In the genomic region with DNA sequence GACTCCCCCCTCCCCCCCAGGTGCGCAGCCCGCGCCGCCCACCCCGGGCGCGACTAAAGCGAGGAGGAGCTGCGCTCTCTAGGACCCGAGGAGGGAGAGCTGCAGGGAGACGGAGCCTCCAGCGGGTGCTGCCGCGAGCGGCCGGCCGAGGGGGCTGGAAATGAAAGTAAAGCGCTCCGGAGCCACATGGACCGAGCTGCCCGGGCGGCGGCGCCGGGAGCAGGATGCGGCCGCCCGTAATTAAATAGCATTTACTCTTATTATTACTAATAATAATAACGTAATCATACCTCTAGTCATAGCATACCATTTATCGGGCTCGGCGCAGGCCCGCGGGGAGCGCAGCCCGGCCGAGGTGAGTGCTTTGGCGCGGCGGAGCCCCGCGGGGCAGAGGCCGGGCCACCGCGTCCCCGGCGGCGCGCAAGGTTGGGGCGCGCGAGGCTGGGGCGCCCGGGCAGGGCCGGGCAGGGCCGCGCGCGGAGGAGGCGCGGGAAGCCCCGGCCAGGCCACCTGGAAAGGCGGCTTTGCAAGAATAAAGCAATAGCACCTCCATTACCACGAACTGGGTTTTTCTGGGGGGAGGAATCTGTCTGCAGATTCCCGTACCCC, we compare ENCODE assay signal across 8 mouse cellular contexts. TPM values are rescaled to one million over a fixed set of nuclear protein-coding genes. Genes with fewer than 3 reads are reported as not detected.
A peak's percentile ranks its signal among the peaks of the same experiment; 100 is the strongest.
DNase-seq lines count a peak whose midpoint lies in the region; ATAC-seq and TF ChIP-seq lines count a peak whose summit lies in the region.

Gene Zc3h7b (plus strand): TSS at position 66 of the 609 bp plus-strand sequence.
Gene Rangap1 (minus strand): TSS at position 539 of the 609 bp plus-strand sequence.

- no peaks in the 10 kb centered on the region; the same call in 1 of the 2 replicates for H3K79me2 ChIP-seq in heart, adult 2 months (replicated peaks; ENCODE audit: control insufficient read depth, insufficient read depth, low read length)

- peak within 1 kb of the TSS; percentile 79 for H3K4me2 ChIP-seq in embryonic facial prominence, embryonic 14.5 days (ENCODE audit: low read depth, low read length)
- H3K4me2 ChIP-seq in limb, embryonic 13.5 days (replicated peaks) = peak within 1 kb of the TSS; percentile 83
- H3K4me2 ChIP-seq in midbrain, embryonic 14.5 days (ENCODE audit: low read length) = peak within 1 kb of the TSS; percentile 86

- no peaks in the 10 kb centered on the region for H3K9me3 ChIP-seq in embryonic facial prominence, embryonic 14.5 days (ENCODE audit: control insufficient read depth, low read length)
- H3K9me3 ChIP-seq in limb, embryonic 13.5 days = no peaks in the 10 kb centered on the region
- H3K9me3 ChIP-seq in midbrain, embryonic 14.5 days (ENCODE audit: control insufficient read depth, low read length) = no peaks in the 10 kb centered on the region

- peak within 1 kb of the TSS; percentile 83 for H3K9ac ChIP-seq in embryonic facial prominence, embryonic 14.5 days (ENCODE audit: low read depth, low read length)
- peak within 1 kb of the TSS; percentile 82 for H3K9ac ChIP-seq in heart, adult 2 months (ENCODE audit: low read depth, low read length)
- peak within 1 kb of the TSS; percentile 97 for H3K9ac ChIP-seq in limb, embryonic 13.5 days
- peak within 1 kb of the TSS; percentile 97 for H3K9ac ChIP-seq in midbrain, embryonic 14.5 days (replicated peaks; ENCODE audit: low read length)

- WGBS in embryonic facial prominence, embryonic 14.5 days = under 1% methylated on average over 48 of the region's 65 CpGs
- under 1% methylated on average over 65 of the region's 65 CpGs for WGBS in heart, adult 2 months
- under 1% methylated on average over 65 of the region's 65 CpGs for WGBS in kidney, adult 2 months
- WGBS in limb, embryonic 13.5 days = under 1% methylated on average over 61 of the region's 65 CpGs
- under 1% methylated on average over 55 of the region's 65 CpGs for WGBS in midbrain, embryonic 14.5 days
- WGBS in spleen, adult 2 months = under 1% methylated on average over 64 of the region's 65 CpGs

- peak within 1 kb of the TSS; percentile 93 for H3K27ac ChIP-seq in embryonic facial prominence, embryonic 14.5 days (replicated peaks; ENCODE audit: low read depth, low read length)
- peak within 1 kb of the TSS; percentile 88 for H3K27ac ChIP-seq in heart, adult 2 months
- peak within 1 kb of the TSS; percentile 47 for H3K27ac ChIP-seq in kidney, adult 2 months (ENCODE audit: insufficient read depth, low read depth, low read length)
- peak within 1 kb of the TSS; percentile 96 for H3K27ac ChIP-seq in limb, embryonic 13.5 days
- H3K27ac ChIP-seq in midbrain, embryonic 14.5 days (replicated peaks; ENCODE audit: low read depth, low read length) = peak within 1 kb of the TSS; percentile 92
- H3K27ac ChIP-seq in spleen, adult 2 months (ENCODE audit: insufficient read depth, low read length) = peak within 1 kb of the TSS; percentile 35; the same call in 1 of the 2 replicates

- peak; percentile 71 for DNase-seq in 416B (ENCODE audit: low read depth)
- DNase-seq in adrenal gland, postnatal 36 days = peak; percentile 87 to 89
- DNase-seq in embryonic facial prominence, embryonic 14.5 days (ENCODE audit: low spot score) = peak; percentile 89
- DNase-seq in heart, adult 2 months = peak; percentile 84 to 85
- peak; percentile 81 for DNase-seq in kidney, adult 2 months
- peak; percentile 87 for DNase-seq in midbrain, embryonic 14.5 days
- DNase-seq in spleen, adult 2 months (ENCODE audit: low read depth in 1 of 2, low spot score in 2 of 2) = peak in 1 of 2 experiments; percentile 53

- H3K4me3 ChIP-seq in embryonic facial prominence, embryonic 14.5 days (ENCODE audit: low read depth, low read length) = peak within 1 kb of the TSS; percentile 96
- H3K4me3 ChIP-seq in heart, adult 2 months = peak within 1 kb of the TSS; percentile 93
- peak within 1 kb of the TSS; percentile 72 for H3K4me3 ChIP-seq in kidney, adult 2 months (ENCODE audit: insufficient read depth, low read depth, low read length)
- H3K4me3 ChIP-seq in limb, embryonic 13.5 days = peak within 1 kb of the TSS; percentile 92
- peak within 1 kb of the TSS; percentile 94 for H3K4me3 ChIP-seq in midbrain, embryonic 14.5 days (replicated peaks; ENCODE audit: low read depth, low read length)
- H3K4me3 ChIP-seq in spleen, adult 2 months (ENCODE audit: extremely low read depth, insufficient read depth, insufficient read length) = peak within 1 kb of the TSS; percentile 79

- H3K4me1 ChIP-seq in embryonic facial prominence, embryonic 14.5 days (ENCODE audit: control insufficient read depth, insufficient read depth, low read length) = peaks cover 6% of the 10 kb centered on the region; the same call in 1 of the 2 replicates
- peaks cover 5% of the 10 kb centered on the region for H3K4me1 ChIP-seq in heart, adult 2 months (ENCODE audit: control insufficient read depth, insufficient read depth, low read length)
- peaks cover 11% of the 10 kb centered on the region for H3K4me1 ChIP-seq in kidney, adult 2 months (ENCODE audit: control insufficient read depth, insufficient read depth, low read length)
- peaks cover 17% of the 10 kb centered on the region for H3K4me1 ChIP-seq in limb, embryonic 13.5 days
- peaks cover 8% of the 10 kb centered on the region; the same call in 1 of the 2 replicates for H3K4me1 ChIP-seq in midbrain, embryonic 14.5 days (ENCODE audit: control insufficient read depth, insufficient read depth, low read length)
- no peaks in the 10 kb centered on the region for H3K4me1 ChIP-seq in spleen, adult 2 months (ENCODE audit: control insufficient read depth, insufficient read depth, insufficient read length)

- H3K36me3 ChIP-seq in embryonic facial prominence, embryonic 14.5 days (ENCODE audit: control insufficient read depth, insufficient read depth, low read length) = no peaks in the 10 kb centered on the region
- no peaks in the 10 kb centered on the region for H3K36me3 ChIP-seq in heart, adult 2 months (ENCODE audit: control insufficient read depth, insufficient read depth, low read length)
- H3K36me3 ChIP-seq in kidney, adult 2 months (ENCODE audit: control insufficient read depth, insufficient read depth, low read length) = no peaks in the 10 kb centered on the region
- no peaks in the 10 kb centered on the region for H3K36me3 ChIP-seq in limb, embryonic 13.5 days
- no peaks in the 10 kb centered on the region for H3K36me3 ChIP-seq in midbrain, embryonic 14.5 days (ENCODE audit: control insufficient read depth, insufficient read depth, low read length)
- H3K36me3 ChIP-seq in spleen, adult 2 months (ENCODE audit: control insufficient read depth, insufficient read depth, low read length) = no peaks in the 10 kb centered on the region

- peak; percentile 64; the same call in 1 of the 2 replicates for TF ChIP-seq POLR2A in heart, adult 2 months (IDR thresholded peaks at IDR 0.05; ENCODE audit: insufficient read depth, low read depth, low read length)
- peak; percentile 13 for TF ChIP-seq POLR2A in kidney, adult 2 months (IDR thresholded peaks at IDR 0.05; ENCODE audit: low read depth, low read length)
- no peak for TF ChIP-seq POLR2A in spleen, adult 2 months (IDR thresholded peaks at IDR 0.05; ENCODE audit: low read depth, low read length)

- intact Hi-C loops in heart, adult 2 months (cut with DNase I) = loop anchor here (2.0 kb wide), 2 partner anchors 14 to 60 kb away; no protein-coding TSS in a partner anchor

- peak; percentile 51 for TF ChIP-seq CTCF in heart, adult 2 months (IDR thresholded peaks at IDR 0.05)
- TF ChIP-seq CTCF in kidney, adult 2 months (conservative IDR thresholded peaks at IDR 0.05; ENCODE audit: insufficient read depth, insufficient read length, low read depth, low read length) = no peak
- TF ChIP-seq CTCF in spleen, adult 2 months (IDR thresholded peaks at IDR 0.05; ENCODE audit: extremely low read depth, insufficient read depth, insufficient read length, insufficient replicate concordance) = 0 out of 2 replicates have a peak, but pooled peaks have one; percentile 3

- H3K27me3 ChIP-seq in embryonic facial prominence, embryonic 14.5 days (replicated peaks; ENCODE audit: control insufficient read depth, insufficient read depth, low read length) = no peaks in the 10 kb centered on the region
- no peaks in the 10 kb centered on the region for H3K27me3 ChIP-seq in heart, adult 2 months (ENCODE audit: control insufficient read depth, insufficient read depth, low read length)
- H3K27me3 ChIP-seq in kidney, adult 2 months (replicated peaks; ENCODE audit: control insufficient read depth, insufficient read depth, low read length) = no peaks in the 10 kb centered on the region
- H3K27me3 ChIP-seq in limb, embryonic 13.5 days = no peaks in the 10 kb centered on the region
- H3K27me3 ChIP-seq in midbrain, embryonic 14.5 days (ENCODE audit: control insufficient read depth, insufficient read depth, low read length) = no peaks in the 10 kb centered on the region
- H3K27me3 ChIP-seq in spleen, adult 2 months (ENCODE audit: control insufficient read depth, insufficient read depth, low read length) = no peaks in the 10 kb centered on the region

- peak; percentile 90 for ATAC-seq in embryonic facial prominence, embryonic 14.5 days (ENCODE audit: low read depth)
- peak; percentile 87 for ATAC-seq in limb, embryonic 13.5 days (ENCODE audit: low FRiP score, low read depth)
- ATAC-seq in midbrain, embryonic 14.5 days (ENCODE audit: low FRiP score, low TSS enrichment) = peak; percentile 79

- TF ChIP-seq EP300 in heart, adult 2 months (IDR thresholded peaks at IDR 0.05; ENCODE audit: insufficient read depth, low read depth, low read length) = no peak

RNA-seq across cellular contexts. Expression of gene Zc3h7b, which starts in this region (rescaled TPM):
- 10 to 100 TPM; 75.1 to 77.3 TPM for total RNA-seq in adrenal gland, postnatal 36 days (2021)
- polyA plus RNA-seq in embryonic facial prominence, embryonic 14.5 days (2014; fragmentation: Nextera tagmentation; extraction: Ambion mirVana) = 28.7 and 35.2 TPM in 2 replicates
- 10 to 100 TPM; 65.5 to 74.9 TPM for total RNA-seq in heart, adult 2 months (2021)
- polyA plus RNA-seq in heart, adult 2 months (2012; rRNA removed) = 30.9 and 35.9 TPM in 2 replicates
- polyA plus RNA-seq in kidney, adult 2 months (2012; rRNA removed) = 46.5 and 47.3 TPM in 2 replicates
- polyA plus RNA-seq in limb, embryonic 13.5 days (2015; fragmentation: Nextera tagmentation; extraction: Ambion mirVana) = 39.5 and 40.4 TPM in 2 replicates
- 61.2 and 63.8 TPM in 2 replicates for polyA plus RNA-seq in midbrain, embryonic 14.5 days (2014; fragmentation: Nextera tagmentation; extraction: Ambion mirVana)
- polyA plus RNA-seq in spleen, adult 2 months (2012; rRNA removed) = 18.8 and 24.9 TPM in 2 replicates

RNA-seq across cellular contexts. Expression of gene Rangap1, which starts in this region (rescaled TPM):
- 10 to 100 TPM; 54.2 to 78.8 TPM for total RNA-seq in adrenal gland, postnatal 36 days (2021)
- polyA plus RNA-seq in embryonic facial prominence, embryonic 14.5 days (2014; fragmentation: Nextera tagmentation; extraction: Ambion mirVana) = 73.7 and 90.1 TPM in 2 replicates
- 10 to 100 TPM; 25.7 to 27.3 TPM for total RNA-seq in heart, adult 2 months (2021)
- 14.1 and 19.1 TPM in 2 replicates for polyA plus RNA-seq in heart, adult 2 months (2012; rRNA removed)
- 24.6 and 25.8 TPM in 2 replicates for polyA plus RNA-seq in kidney, adult 2 months (2012; rRNA removed)
- 98.8 and 107 TPM in 2 replicates for polyA plus RNA-seq in limb, embryonic 13.5 days (2015; fragmentation: Nextera tagmentation; extraction: Ambion mirVana)
- 118 and 119 TPM in 2 replicates for polyA plus RNA-seq in midbrain, embryonic 14.5 days (2014; fragmentation: Nextera tagmentation; extraction: Ambion mirVana)
- polyA plus RNA-seq in spleen, adult 2 months (2012; rRNA removed) = 26.6 and 28.4 TPM in 2 replicates

Comparison
In these comparisons a context has a peak if more than half of its experiments do, and no peak if none do; other contexts are left out.
1. H3K27ac ChIP-seq: peak in every context shown above with its lines; median percentile 96 in limb, embryonic 13.5 days; 93 in embryonic facial prominence, embryonic 14.5 days; 92 in midbrain, embryonic 14.5 days; 88 in heart, adult 2 months; 47 in kidney, adult 2 months; 35 in spleen, adult 2 months.